Mouse (Mus musculus) brain, adult 2 months (tissue): Measurements from ENCODE around the gene Ezh1.
A peak's percentile ranks its signal among the peaks of the same experiment; 100 is the strongest.

Experiments used
- DNase-seq: peaks from one replicate; pipeline ENCODE4 v3.0.0; 2011; ENCODE audit warnings: low read depth, low spot score

Ezh1 gene

DNA sequence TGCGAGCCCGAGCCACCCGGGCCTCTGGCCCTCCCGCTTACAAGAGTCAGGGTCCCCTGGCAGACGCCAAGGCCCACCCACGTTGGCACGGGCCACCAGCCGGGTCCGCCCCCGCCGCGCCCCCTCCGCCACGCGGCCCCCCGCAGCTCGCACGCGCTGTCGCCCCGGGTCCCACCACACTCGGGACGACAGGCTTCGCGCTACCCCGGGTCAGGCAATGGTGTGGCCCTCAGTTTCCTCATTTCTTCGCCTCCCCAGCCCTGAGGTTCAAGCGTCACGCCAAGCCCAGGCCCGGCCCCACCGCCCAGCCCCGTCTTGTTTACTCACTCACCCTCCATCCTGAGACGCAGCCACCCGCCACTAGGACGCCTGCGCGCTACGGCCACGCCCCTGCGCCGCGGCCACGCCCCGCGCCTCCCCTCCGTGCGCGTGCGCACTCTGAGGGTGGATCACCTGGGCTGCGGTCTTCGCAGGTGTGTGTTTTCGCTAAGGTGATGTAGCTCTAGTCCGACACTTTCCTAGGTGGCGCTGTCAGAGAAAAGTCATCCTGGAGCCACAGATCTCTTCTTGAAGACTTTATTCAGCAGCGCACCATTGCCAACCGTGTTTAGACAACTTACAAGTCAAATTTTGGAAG is at the start of gene Ezh1:
Gene Ezh1, minus strand, starts transcription at position 399 of the 637 bp plus-strand sequence.
- DNase-seq = peak; percentile 89

DNA sequence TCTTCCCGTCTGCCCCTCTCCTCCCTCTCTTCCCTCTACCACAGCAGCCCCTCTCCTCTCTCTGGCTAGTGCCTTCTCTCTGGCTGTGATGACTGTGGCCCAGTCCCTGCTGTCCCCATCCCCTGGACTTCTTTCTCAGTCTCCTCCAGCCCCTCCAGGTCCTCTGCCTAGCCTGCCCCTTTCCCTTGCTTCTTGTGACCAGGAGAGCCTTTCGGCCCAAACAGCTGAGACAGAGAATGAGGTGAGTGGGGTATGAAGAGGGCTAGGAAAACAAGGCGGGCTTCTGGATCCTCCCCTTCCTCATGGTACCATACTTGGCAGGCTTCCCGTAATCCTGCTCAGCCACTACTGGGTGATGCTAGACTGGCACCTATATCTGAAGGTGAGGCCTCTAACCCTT is 49.0 kb upstream of the Ezh1 start:
- DNase-seq = no peak

GRCm38 (mm10) chr11:101272446-101272845 is 46.2 kb upstream of the Ezh1 start:
- no peak for DNase-seq

GRCm38 (mm10) chr11:101269577-101270116 is 43.4 kb upstream of the Ezh1 start:
- peak; percentile 57 for DNase-seq

DNA sequence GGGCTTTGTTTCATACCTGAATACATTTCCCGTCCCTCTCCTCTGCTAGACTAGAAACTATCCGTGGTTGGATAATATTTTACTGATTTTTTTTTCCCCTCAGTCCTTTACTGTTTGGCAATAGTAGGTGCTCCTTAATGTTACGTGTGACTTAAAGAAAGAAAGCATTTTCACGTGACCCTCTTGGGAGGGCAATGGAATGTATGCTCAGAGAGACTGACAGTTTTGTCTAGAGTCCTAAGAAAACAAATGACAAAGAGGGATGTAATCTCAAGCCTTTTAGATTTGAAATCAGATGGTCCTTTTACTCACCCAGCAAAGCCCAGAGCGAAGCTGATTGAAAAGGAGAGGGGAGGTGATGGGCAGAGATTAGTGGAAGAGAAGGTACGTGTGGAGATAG is 39.6 kb upstream of the Ezh1 start:
- DNase-seq = no peak

GRCm38 (mm10) chr11:101264954-101265471 is 38.8 kb upstream of the Ezh1 start:
- no peak for DNase-seq

DNA sequence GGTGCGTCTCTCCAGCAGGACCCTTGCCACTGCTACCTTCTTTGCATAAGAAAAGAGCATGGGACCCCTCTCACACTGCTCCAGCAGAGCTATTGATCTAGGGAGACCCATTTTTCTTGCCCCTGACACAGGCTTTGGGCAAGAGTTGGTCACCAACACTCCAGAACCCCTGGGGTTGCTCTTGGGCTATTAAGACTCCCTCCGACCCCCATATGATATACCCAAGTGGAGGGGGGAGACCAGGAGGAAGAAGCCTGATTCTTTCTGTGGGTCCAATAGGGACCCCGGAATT is 37.7 kb upstream of the Ezh1 start:
- DNase-seq = no peak

DNA sequence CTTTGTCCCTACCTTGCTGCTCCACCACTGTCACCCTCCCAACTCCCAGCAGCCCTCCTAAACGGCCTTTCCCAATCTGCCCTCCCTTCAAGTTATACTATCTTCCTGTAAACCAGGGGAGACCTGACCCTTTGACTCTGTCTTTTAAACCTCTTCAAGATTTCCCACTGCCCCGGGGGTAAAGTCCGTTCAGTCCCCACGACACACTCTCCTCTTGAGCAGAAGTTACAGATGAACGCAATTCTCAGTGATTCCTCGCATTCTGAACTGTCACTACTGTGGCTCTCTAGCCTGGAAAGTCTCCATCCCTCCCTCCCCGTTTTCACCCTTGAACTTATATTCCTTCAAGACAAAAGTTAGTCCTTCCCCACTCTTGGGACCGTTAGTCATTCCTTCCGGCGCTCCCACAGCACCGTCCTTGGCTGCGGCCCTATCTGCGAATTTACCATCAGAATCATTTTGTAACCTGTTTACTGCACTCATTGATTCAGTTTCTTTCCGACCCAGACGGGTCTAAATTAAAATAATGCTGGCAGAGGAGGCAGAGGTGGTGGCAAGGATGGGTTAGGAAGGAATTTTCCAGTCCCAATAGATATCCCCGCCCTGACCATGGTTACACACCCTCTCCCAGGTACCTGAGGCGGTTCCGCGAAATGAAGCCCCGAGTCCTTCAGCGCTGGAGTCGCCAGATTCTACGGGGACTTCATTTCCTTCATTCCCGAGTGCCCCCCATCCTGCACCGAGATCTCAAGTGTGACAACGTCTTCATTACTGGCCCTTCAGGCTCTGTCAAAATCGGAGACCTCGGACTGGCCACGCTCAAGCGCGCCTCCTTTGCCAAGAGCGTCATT is 37.1 kb upstream of the Ezh1 start:
- DNase-seq = no peak

DNA sequence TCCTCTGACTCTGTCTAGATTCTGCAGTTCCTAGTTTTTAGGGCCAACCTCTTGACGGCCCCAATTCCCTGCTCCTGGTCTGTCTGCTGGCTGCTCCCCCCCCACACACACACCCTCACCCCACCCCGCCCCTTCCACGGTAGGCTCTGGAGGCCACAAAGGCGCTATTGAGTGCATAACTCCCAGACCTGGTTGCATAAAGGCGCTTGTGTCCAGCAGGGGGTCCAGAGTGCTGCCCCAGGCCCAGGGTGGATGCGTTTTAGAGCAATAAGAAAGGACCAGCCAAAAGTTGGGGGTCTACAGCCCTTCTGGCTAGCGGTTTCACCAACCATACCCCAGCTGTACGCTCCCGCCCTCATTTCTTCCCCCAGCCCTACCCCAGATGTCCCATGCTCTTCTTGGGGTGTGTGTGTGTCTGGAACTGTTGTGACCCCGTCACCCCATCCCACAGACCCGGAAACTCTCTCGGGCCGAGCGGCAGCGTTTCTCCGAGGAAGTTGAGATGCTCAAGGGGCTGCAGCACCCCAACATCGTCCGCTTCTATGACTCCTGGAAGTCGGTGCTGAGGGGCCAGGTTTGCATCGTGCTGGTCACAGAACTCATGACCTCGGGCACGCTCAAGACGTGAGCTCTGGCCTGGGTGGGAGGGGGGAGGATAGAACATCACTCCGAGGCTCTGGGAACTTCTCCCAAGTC is 36.2 kb upstream of the Ezh1 start:
- DNase-seq = no peak

DNA sequence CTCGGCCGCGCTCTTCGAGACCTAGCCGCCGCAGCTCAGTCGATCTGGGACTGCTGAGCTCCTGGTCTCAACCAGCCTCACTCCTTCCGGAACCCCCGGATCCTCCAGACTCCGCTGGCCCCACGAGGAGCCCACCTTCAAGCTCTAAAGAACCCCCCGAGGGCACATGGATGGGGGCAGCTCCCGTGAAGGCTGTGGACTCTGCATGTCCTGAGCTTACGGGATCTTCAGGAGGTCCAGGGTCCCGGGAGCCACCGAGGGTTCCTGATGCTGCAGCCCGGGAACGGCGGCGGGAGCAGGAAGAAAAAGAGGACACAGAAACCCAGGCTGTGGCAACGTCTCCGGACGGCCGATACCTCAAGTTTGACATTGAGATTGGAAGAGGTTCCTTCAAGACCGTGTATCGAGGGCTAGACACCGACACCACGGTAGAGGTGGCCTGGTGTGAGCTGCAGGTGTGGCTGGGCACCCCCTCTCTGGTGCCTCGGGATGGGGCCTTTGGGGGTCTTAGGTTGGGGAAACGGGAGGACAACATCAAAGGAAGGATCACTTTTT is 34.6 kb upstream of the Ezh1 start:
- DNase-seq = no peak

DNA sequence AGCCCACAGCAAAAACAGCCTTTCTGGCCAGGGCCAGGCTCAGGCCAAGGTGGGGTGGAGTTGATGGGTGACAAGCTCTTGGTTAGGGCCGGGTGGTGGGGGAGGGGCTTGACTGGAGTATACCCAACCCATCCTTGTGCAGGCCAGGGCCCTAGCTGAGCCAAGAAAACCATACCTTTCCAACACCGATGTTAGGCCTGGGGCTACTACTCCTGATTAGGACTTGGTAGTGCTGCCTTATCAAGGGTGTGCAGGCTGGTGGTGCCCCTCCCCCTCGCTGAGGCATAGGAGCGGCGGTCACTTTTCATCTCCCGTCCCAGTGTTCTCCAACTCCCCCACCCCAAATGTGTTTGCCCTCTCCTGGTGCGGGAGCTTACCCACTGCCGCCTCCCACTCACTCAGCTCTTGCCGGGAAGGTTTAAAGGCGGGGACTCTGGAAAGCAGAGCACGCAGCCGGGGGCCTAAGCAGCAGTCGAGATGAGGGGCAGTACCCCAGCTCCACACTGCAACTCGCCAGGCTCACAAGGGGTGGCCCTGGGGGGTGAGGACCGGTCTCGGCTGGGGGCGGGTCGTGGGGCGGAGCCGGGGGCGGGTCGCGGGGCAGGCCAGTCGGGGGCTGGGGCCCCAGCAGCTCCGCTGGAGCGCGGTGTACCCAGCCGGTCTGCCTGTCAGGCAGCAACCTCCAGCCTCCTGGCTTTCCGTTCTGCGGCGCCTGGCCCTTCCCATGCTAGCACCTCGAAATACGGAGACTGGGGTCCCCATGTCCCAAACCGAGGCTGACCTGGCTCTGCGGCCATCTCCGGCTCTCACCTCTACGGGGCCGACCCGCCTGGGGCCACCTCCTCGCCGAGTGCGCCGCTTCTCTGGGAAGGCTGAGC is 33.9 kb upstream of the Ezh1 start, which contains the start of gene Wnk4:
Gene Wnk4, plus strand, starts transcription at position 620 of the 878 bp plus-strand sequence.
- peak; percentile 52 for DNase-seq

DNA sequence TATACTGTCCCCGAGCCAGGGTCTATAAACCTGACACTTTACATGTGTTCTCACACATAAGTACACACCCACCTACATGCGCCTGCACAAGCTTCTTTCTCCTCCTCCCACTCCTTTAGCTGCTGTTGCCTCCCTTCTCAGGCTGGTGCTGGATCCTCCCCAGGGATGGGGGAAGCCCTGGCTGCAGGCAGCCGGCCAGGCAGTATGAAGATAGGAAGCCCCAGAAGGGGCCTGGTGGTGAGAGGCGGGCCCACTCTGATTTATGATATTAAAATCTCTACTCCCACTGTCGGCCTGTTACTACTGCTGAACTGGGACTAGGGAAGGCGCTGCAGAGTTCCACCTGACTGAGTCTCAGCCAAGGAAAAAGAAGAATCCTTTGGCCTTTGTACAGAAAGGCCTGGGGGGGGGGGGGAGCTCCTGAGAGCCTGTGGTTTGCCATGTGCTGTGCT is 33.0 kb upstream of the Ezh1 start:
- DNase-seq = peak; percentile 79

- DNase-seq = no peak
These were observed 29.8 kb upstream of the Ezh1 start for GRCm38 (mm10) chr11:101255826-101256775.

DNA sequence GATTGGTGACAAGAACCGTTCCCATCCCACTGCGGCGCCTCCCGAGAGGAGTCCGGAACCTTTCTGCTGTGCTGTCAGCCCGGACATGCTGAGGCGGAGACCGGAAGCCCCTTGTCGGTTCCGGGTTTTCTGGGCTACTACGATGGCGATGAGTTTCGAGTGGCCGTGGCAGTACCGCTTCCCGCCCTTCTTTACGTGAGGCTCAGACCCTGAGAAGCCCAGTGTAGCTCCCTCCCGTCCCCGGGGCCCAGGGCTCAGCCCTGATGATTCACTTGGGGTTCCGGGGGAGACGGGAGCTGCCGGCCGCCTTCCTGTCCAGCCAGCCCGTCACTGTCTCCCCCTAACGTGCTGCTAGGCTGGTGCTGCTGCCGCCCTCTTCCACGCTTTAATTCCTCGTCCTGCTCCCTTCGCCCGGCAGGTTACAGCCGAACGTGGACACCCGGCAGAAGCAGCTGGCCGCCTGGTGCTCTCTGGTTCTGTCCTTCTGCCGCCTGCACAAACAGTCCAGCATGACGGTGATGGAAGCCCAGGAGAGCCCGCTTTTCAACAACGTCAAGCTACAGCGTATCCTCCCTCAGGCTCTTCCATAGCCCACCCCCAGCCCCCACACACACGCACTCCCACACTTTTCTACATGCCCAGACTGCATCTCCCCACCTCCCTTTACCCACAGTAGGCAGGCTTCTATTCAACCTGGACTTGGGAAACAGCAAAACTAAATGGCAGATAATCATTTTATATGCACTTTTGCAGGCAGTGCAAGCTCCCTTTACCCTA is 27.5 kb upstream of the Ezh1 start, which contains the start of gene Vps25:
Gene Vps25, plus strand, starts transcription at position 95 of the 777 bp plus-strand sequence.
- DNase-seq = peak; percentile 95

GRCm38 (mm10) chr11:101252941-101253340 is 26.7 kb upstream of the Ezh1 start:
- DNase-seq = no peak

- DNase-seq = no peak
These were observed 24.8 kb upstream of the Ezh1 start for GRCm38 (mm10) chr11:101251031-101251430.

GRCm38 (mm10) chr11:101248258-101248994 is 22.2 kb upstream of the Ezh1 start:
- DNase-seq = peak; percentile 86

DNA sequence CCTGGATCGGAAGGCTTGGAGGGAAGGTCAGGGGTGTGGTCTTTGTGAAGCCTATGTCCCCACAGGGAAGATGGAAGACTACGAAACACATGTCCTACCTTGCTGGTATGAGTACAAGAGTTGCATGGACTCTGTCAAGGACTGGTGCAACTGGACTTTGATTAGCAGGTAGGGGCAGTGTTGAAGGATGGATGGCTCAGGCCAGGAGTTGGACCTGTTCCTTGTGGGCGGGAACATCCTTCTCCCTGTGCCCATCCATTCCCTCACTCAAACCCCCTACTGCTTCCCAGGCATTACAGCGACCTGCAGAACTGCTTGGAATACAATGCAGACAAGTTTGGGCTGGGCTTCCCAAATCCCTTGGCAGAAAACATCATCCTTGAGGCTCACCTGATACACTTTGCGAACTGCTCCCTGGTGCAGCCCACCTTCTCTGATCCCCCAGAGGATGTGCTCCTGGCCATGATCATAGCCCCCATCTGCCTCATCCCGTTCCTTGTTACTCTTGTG is 21.3 kb upstream of the Ezh1 start:
- DNase-seq = no peak
